ENCODE assay signal across 1 mouse cellular context in the genomic region with DNA sequence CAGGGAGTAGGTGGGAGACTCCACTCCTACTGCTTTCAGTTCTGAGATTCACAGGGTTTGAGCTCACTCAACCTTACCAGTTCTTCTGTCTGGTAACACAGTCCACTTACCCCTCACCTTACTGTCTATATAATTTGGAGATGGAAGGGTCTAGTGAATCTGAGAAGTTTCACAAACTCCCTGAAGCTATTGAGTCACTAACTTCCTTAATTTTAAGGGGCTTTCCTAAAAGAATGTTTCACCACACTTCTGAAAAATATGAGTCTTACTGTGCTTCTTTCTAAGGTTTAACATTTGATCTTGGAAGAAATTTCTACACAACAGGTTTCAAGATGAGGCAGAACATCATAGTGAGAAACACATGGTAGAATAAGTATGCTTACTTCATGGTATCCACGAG.
TF ChIP-seq lines count a peak whose summit lies in the region.

No protein-coding gene starts in this region.

TF ChIP-seq in CH12.LX, 34 proteins besides CTCF, POLR2A, EP300 and RAD21 (continued from another document):
- TF ChIP-seq MAX (IDR thresholded peaks at IDR 0.05; ENCODE audit: low read length) = peak; percentile 58; the same call in 1 of the 2 replicates
- TF ChIP-seq SMC3 (IDR thresholded peaks at IDR 0.05; ENCODE audit: low read depth, low read length) = peak; percentile 31
- TF ChIP-seq IRF4 (IDR thresholded peaks at IDR 0.05; ENCODE audit: low read depth, low read length) = peak; percentile 93
- peak; percentile 79 for TF ChIP-seq TCF12 (IDR thresholded peaks at IDR 0.05; ENCODE audit: low read depth, low read length)
- no peak for TF ChIP-seq USF2 (conservative IDR thresholded peaks at IDR 0.05; ENCODE audit: low read depth, low read length)
- no peak for TF ChIP-seq NRF1 (IDR thresholded peaks at IDR 0.05; ENCODE audit: low read depth, low read length)
- no peak for TF ChIP-seq NELFE (IDR thresholded peaks at IDR 0.05; ENCODE audit: low read depth, low read length)
- TF ChIP-seq ZC3H11A (IDR thresholded peaks at IDR 0.05; ENCODE audit: low read depth, low read length) = no peak
TF ChIP-seq in CH12.LX: peak in this region for 19.
